Mouse (Mus musculus) liver, postnatal 0 days (tissue): ENCODE results near the gene Ms4a6d.

ENCODE experiments used
- CTCF ChIP-seq: sonication (generic); IDR thresholded peaks from 2 replicates; pipeline ENCODE4 v1.5.1; 2016; ENCODE audit warnings: antibody characterized with exemption, low read depth
- EP300 ChIP-seq: IDR thresholded peaks from 2 replicates; pipeline ENCODE4 v1.6.1; 2016; ENCODE audit warnings: antibody characterized with exemption, low read depth, mild to moderate bottlenecking

DNA sequence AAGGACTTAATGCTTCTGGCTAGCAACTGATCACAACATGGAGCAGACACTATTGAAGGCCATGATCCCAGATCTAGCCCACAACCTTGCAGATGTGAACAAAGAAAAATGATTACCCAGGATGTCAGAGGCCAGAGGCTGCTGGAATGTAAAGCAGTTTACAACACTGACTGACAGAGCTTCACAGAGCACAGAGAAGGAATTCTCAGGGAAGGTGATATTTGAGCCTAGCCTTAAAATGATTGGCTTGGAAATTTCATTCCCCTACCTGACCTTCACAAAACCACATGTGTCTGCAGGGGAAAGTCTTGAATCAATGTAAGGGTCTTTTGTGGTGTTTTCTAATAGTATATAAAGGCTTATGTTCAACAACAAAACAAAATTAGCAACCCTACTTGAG lies 20.2 kb upstream of the Ms4a6d start:
- no peak for TF ChIP-seq CTCF
- TF ChIP-seq EP300 = no peak
